Mouse (Mus musculus) forebrain, embryonic 14.5 days (tissue): Measurements from ENCODE around the gene Nynrin. TPM values are rescaled to one million over a fixed set of nuclear protein-coding genes. Genes with fewer than 3 reads are reported as not detected.

ENCODE experiments used
- ATAC-seq: fragments of 200-750 bp; cut with Nextera tagmentation; 2 replicates; pipeline ENCODE4 v1.8.0; 2017; ENCODE audit warnings: mild to moderate bottlenecking, moderate library complexity
- DNase-seq: peaks from one replicate; pipeline ENCODE4 v3.0.0-alpha.2; 2015; ENCODE audit warnings: low spot score
- H3K27ac ChIP-seq: fragments of 300-500 bp; sonication (generic); 2 replicates; pipeline ENCODE4 v1.5.1; 2014; ENCODE audit warnings: low read depth, mild to moderate bottlenecking, control low read depth, low read length, moderate library complexity
- H3K27me3 ChIP-seq: fragments of 300-500 bp; sonication (generic); replicated peaks from 2 replicates; pipeline ENCODE4 v1.6.1; 2014; ENCODE audit warnings: low read length, control low read depth, mixed read lengths; ENCODE audit not compliant: control insufficient read depth, insufficient read depth
- H3K36me3 ChIP-seq: fragments of 300-500 bp; sonication (generic); 2 replicates; pipeline ENCODE4 v1.6.1; 2014; ENCODE audit warnings: low read length, control low read depth; ENCODE audit not compliant: control insufficient read depth, insufficient read depth
- H3K4me1 ChIP-seq: fragments of 300-500 bp; sonication (generic); 2 replicates; pipeline ENCODE4 v1.6.1; 2014; ENCODE audit warnings: antibody characterized with exemption, low read length, control low read depth; ENCODE audit not compliant: control insufficient read depth, insufficient read depth
- H3K4me2 ChIP-seq: fragments of 300-500 bp; sonication (generic); 2 replicates; pipeline ENCODE4 v1.6.1; 2014; ENCODE audit warnings: mild to moderate bottlenecking, control low read depth, low read length
- H3K4me3 ChIP-seq: fragments of 300-500 bp; sonication (generic); 2 replicates; pipeline ENCODE4 v1.5.1; 2014; ENCODE audit warnings: low read depth, low read length, control low read depth
- H3K9ac ChIP-seq: fragments of 300-500 bp; sonication (generic); 2 replicates; pipeline ENCODE4 v1.6.1; 2014; ENCODE audit warnings: mild to moderate bottlenecking, low read length, control low read depth, moderate library complexity
- H3K9me3 ChIP-seq: fragments of 300-500 bp; sonication (generic); replicated peaks from 2 replicates; pipeline ENCODE4 v1.6.1; 2016; ENCODE audit warnings: low read length, control low read depth, mixed read lengths; ENCODE audit not compliant: control insufficient read depth
- WGBS: fragments of 180-500 bp; shearing (Covaris S2); extraction: QIAGEN DNeasy Blood & Tissue Kit; methylation state at CpG from one replicate; pipeline ENCODE4 v1.1.7; 2014; 5-methylcytosine and 5-hydroxymethylcytosine counted together
- polyA plus RNA-seq: library from polyadenylated mRNA; unstranded; fragments of >200 nt; fragmentation: Nextera tagmentation; extraction: Ambion mirVana; gene quantifications from 2 replicates; pipeline ENCODE4 v1.2.1, GENCODE M21; 2014

Nynrin gene
- polyA plus RNA-seq, 1 experiment from 2014 or later = 6.2 TPM

- DNase-seq (no peak), ATAC-seq (no peak)
- Histone ChIP-seq H3K27ac (no peak overlapping the region), H3K9ac (no peak overlapping the region), H3K36me3 (peaks cover 9% of the 10 kb centered on the region), H3K27me3 (no peaks in the 10 kb centered on the region), H3K4me2 (no peak overlapping the region), H3K4me3 (no peak overlapping the region), H3K9me3 (no peaks in the 10 kb centered on the region), H3K4me1 (peaks cover 15% of the 10 kb centered on the region)
- WGBS = 82% methylated on average over 6 of the region's 6 CpGs
These were observed 28.4 kb downstream of the Nynrin start for GRCm38 (mm10) chr14:55882171-55882641.

GRCm38 (mm10) chr14:55883149-55883661, 29.4 kb downstream of the Nynrin start:
- WGBS = 95% methylated on average over 13 of the region's 13 CpGs
- Histone ChIP-seq H3K4me2 (no peak overlapping the region), H3K9me3 (no peaks in the 10 kb centered on the region), H3K4me1 (peaks cover 15% of the 10 kb centered on the region), H3K27ac (no peak overlapping the region), H3K36me3 (peaks cover 18% of the 10 kb centered on the region), H3K4me3 (no peak overlapping the region), H3K9ac (no peak overlapping the region), H3K27me3 (no peaks in the 10 kb centered on the region)
- no peak for DNase-seq
- ATAC-seq = no peak

- peaks cover 15% of the 10 kb centered on the region for H3K4me1 ChIP-seq
- no peaks in the 10 kb centered on the region for H3K9me3 ChIP-seq
- H3K9ac ChIP-seq = no peak overlapping the region
- no peak for ATAC-seq
- 86% methylated on average over 12 of the region's 12 CpGs for WGBS
- DNase-seq = no peak
- H3K4me2 ChIP-seq = no peak overlapping the region
- H3K27me3 ChIP-seq = no peaks in the 10 kb centered on the region
- peaks cover 22% of the 10 kb centered on the region for H3K36me3 ChIP-seq
- H3K27ac ChIP-seq = no peak overlapping the region
- no peak overlapping the region for H3K4me3 ChIP-seq
These were observed 29.9 kb downstream of the Nynrin start for GRCm38 (mm10) chr14:55883663-55884062.

- DNase-seq = peak; percentile 61
- Histone ChIP-seq H3K27me3 (no peaks in the 10 kb centered on the region), H3K36me3 (peaks cover 26% of the 10 kb centered on the region), H3K27ac (peak within 1 kb of the TSS; percentile 75), H3K4me1 (peaks cover 15% of the 10 kb centered on the region), H3K9me3 (no peaks in the 10 kb centered on the region), H3K4me3 (peak within 1 kb of the TSS; percentile 75), H3K9ac (peak within 1 kb of the TSS; percentile 90), H3K4me2 (peak within 1 kb of the TSS; percentile 81)
- peak; percentile 51 for ATAC-seq
- 26% methylated on average over 4 of the region's 4 CpGs for WGBS
These were observed 30.4 kb downstream of the Nynrin start, which contains the start of gene Cbln3 for GRCm38 (mm10) chr14:55884166-55884565. Gene Cbln3 (minus strand): TSS chr14:55884392.

GRCm38 (mm10) chr14:55884713-55885113, 30.9 kb downstream of the Nynrin start, which contains the start of gene Khnyn:
Gene Khnyn (plus strand): TSS chr14:55884947.
- Histone ChIP-seq H3K9ac (peak within 1 kb of the TSS; percentile 90), H3K27ac (peak within 1 kb of the TSS; percentile 75), H3K4me3 (peak within 1 kb of the TSS; percentile 75), H3K36me3 (peaks cover 32% of the 10 kb centered on the region), H3K4me1 (peaks cover 15% of the 10 kb centered on the region), H3K27me3 (no peaks in the 10 kb centered on the region), H3K4me2 (peak within 1 kb of the TSS; percentile 81), H3K9me3 (no peaks in the 10 kb centered on the region)
- ATAC-seq (peak; percentile 93), DNase-seq (peak; percentile 81)
- 1% methylated on average over 26 of the region's 30 CpGs for WGBS

- ATAC-seq (peak; percentile 4; the same call in 1 of the 2 replicates), DNase-seq (peak; percentile 44)
- no peaks in the 10 kb centered on the region for H3K9me3 ChIP-seq
- peak overlapping the region; percentile 90 for H3K9ac ChIP-seq
- under 1% methylated on average over 14 of the region's 30 CpGs for WGBS
- H3K4me2 ChIP-seq = peak overlapping the region; percentile 81
- H3K27me3 ChIP-seq = no peaks in the 10 kb centered on the region
- H3K27ac ChIP-seq = peak overlapping the region; percentile 75
- H3K4me3 ChIP-seq = peak overlapping the region; percentile 75
- peaks cover 37% of the 10 kb centered on the region for H3K36me3 ChIP-seq
- peaks cover 15% of the 10 kb centered on the region for H3K4me1 ChIP-seq
These were observed 31.4 kb downstream of the Nynrin start for GRCm38 (mm10) chr14:55885114-55885790.

- DNase-seq = no peak
- WGBS = 5% methylated on average over 16 of the region's 16 CpGs
- no peak overlapping the region; the same call in 1 of the 2 replicates for H3K27ac ChIP-seq
These were observed 32.0 kb downstream of the Nynrin start for GRCm38 (mm10) chr14:55885791-55886271.

GRCm38 (mm10) chr14:55886571-55887382, 33.0 kb downstream of the Nynrin start:
- WGBS = 83% methylated on average over 24 of the region's 24 CpGs

More at GRCm38 (mm10) chr14:55885791-55886271, 32.0 kb downstream of the Nynrin start:
- ATAC-seq = no peak
- Histone ChIP-seq H3K27me3 (no peaks in the 10 kb centered on the region), H3K4me1 (peaks cover 15% of the 10 kb centered on the region), H3K4me2 (peak overlapping the region; percentile 81), H3K9me3 (no peaks in the 10 kb centered on the region), H3K4me3 (peak overlapping the region; percentile 75), H3K36me3 (peaks cover 42% of the 10 kb centered on the region), H3K9ac (peak overlapping the region; percentile 90)

More at GRCm38 (mm10) chr14:55886571-55887382, 33.0 kb downstream of the Nynrin start:
- Histone ChIP-seq H3K9ac (no peak overlapping the region), H3K4me1 (peaks cover 15% of the 10 kb centered on the region), H3K27ac (no peak overlapping the region), H3K27me3 (no peaks in the 10 kb centered on the region), H3K4me2 (0 out of 2 replicates have a peak overlapping the region, but pooled peaks have one; percentile 81), H3K36me3 (peaks cover 47% of the 10 kb centered on the region), H3K9me3 (no peaks in the 10 kb centered on the region), H3K4me3 (no peak overlapping the region)
- DNase-seq = no peak
- no peak for ATAC-seq
